Comparison of ENCODE assay signal across 16 mouse cellular contexts in the genomic region with DNA sequence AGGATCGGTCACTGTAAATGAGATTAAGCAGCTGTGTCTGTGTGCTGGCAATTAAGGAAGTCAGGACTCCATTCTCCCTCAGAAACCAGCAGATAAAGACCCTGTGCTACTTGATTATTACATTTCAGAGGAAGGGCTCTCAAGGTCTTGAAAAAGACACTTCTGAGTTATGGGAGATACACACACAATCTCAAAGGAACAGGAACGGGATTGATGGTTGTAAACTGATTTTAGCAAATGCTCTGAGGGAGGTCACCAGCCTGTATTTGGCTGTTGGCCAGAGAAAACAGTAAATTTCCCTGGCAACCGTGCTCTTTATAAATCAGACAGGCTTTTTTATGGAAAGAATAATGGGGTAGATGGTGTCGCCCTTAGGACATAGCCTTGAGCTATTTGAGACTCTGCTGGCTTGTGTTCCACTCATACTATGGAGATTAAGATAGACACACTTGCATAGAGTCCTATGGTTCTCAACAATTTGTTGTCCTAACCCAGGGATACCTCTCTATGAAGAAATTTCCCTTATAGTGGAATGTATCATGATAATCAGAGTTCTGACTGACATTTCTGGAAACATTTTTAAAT.
DNase-seq lines count a peak whose midpoint lies in the region; ATAC-seq and TF ChIP-seq lines count a peak whose summit lies in the region.
"Had no signal": no experiment of that assay in that cellular context is flagged by ENCODE, and none has a peak within 500 bp of the region (broad histone marks: within the 10 kb centered on the region; RNA-seq: fewer than 3 reads in every experiment).

No protein-coding gene starts in this region.

- H3K4me3 ChIP-seq in forebrain, embryonic 14.5 days (ENCODE audit: low read depth, low read length) = no peak overlapping the region
- H3K4me3 ChIP-seq in forebrain, embryonic 11.5 days (ENCODE audit: low read depth, low read length) = no peak overlapping the region
- H3K4me3 ChIP-seq in kidney, adult 2 months (ENCODE audit: insufficient read depth, low read depth, low read length) = no peak overlapping the region
- H3K4me3 ChIP-seq: embryonic facial prominence, embryonic 15.5 days; forebrain, embryonic 12.5 days; liver, embryonic 13.5 days had no signal

- no peak for TF ChIP-seq POLR2A in kidney, adult 2 months (IDR thresholded peaks at IDR 0.05; ENCODE audit: low read depth, low read length)

- no peak overlapping the region for H3K9ac ChIP-seq in forebrain, embryonic 14.5 days (ENCODE audit: low read length)
- no peak overlapping the region for H3K9ac ChIP-seq in forebrain, embryonic 11.5 days (ENCODE audit: low read length)
- H3K9ac ChIP-seq: embryonic facial prominence, embryonic 15.5 days; forebrain, embryonic 12.5 days; liver, embryonic 13.5 days had no signal

- DNase-seq in forebrain, embryonic 14.5 days (ENCODE audit: low spot score) = peak; percentile 13
- DNase-seq in forebrain, embryonic 11.5 days (ENCODE audit: low spot score) = no peak
- peak; percentile 24 for DNase-seq in kidney, postnatal 10 days
- no peak for DNase-seq in kidney, adult 2 months
- peak; percentile 85 for DNase-seq in MN1 (ENCODE audit: low spot score)
- peak; percentile 9 for DNase-seq in adrenal gland, postnatal 25 days
- no peak for DNase-seq in right cerebral cortex, postnatal 36 days (ENCODE audit: low spot score in 2 of 2)
- no peak for DNase-seq in gastrocnemius, adult 8-10 months (ENCODE audit: low spot score in 2 of 2)
- DNase-seq: B cell, adult 2 months; cerebellum, postnatal 36 days; layer of hippocampus, postnatal 36 days; liver, embryonic 13.5 days; thymus, adult 18-20 months had no signal

- no peaks in the 10 kb centered on the region; the same call in 1 of the 2 replicates for H3K4me1 ChIP-seq in forebrain, embryonic 14.5 days (ENCODE audit: control insufficient read depth, insufficient read depth, low read length)
- H3K4me1 ChIP-seq in forebrain, embryonic 11.5 days (replicated peaks; ENCODE audit: control insufficient read depth, insufficient read depth, low read length) = no peaks in the 10 kb centered on the region
- H3K4me1 ChIP-seq in kidney, adult 2 months (ENCODE audit: control insufficient read depth, insufficient read depth, low read length) = no peaks in the 10 kb centered on the region
- H3K4me1 ChIP-seq: embryonic facial prominence, embryonic 15.5 days; forebrain, embryonic 12.5 days; liver, embryonic 13.5 days had no signal

- ATAC-seq in forebrain, embryonic 14.5 days = no peak
- ATAC-seq in forebrain, embryonic 11.5 days (replicated peaks; ENCODE audit: low FRiP score) = no peak
- ATAC-seq: lung, postnatal 0 days had no signal

- no peak for TF ChIP-seq CTCF in kidney, adult 2 months (conservative IDR thresholded peaks at IDR 0.05; ENCODE audit: insufficient read depth, insufficient read length, low read depth, low read length)

- H3K9me3 ChIP-seq in forebrain, embryonic 14.5 days (replicated peaks; ENCODE audit: control insufficient read depth, low read length) = no peaks in the 10 kb centered on the region
- no peaks in the 10 kb centered on the region for H3K9me3 ChIP-seq in forebrain, embryonic 11.5 days (ENCODE audit: control insufficient read depth, low read length)
- H3K9me3 ChIP-seq: embryonic facial prominence, embryonic 15.5 days; forebrain, embryonic 12.5 days; liver, embryonic 13.5 days had no signal

- WGBS in forebrain, embryonic 14.5 days = 52% methylated on average over 4 of the region's 4 CpGs
- 78% methylated on average over 4 of the region's 4 CpGs for WGBS in forebrain, embryonic 11.5 days
- 23% methylated on average over 4 of the region's 4 CpGs for WGBS in kidney, adult 2 months

- H3K36me3 ChIP-seq in forebrain, embryonic 14.5 days (ENCODE audit: control insufficient read depth, insufficient read depth, low read length) = no peaks in the 10 kb centered on the region
- no peaks in the 10 kb centered on the region for H3K36me3 ChIP-seq in forebrain, embryonic 11.5 days (ENCODE audit: control insufficient read depth, insufficient read depth, low read length)
- H3K36me3 ChIP-seq in kidney, adult 2 months (ENCODE audit: control insufficient read depth, insufficient read depth, low read length) = no peaks in the 10 kb centered on the region
- H3K36me3 ChIP-seq: embryonic facial prominence, embryonic 15.5 days; forebrain, embryonic 12.5 days; liver, embryonic 13.5 days had no signal

- no peaks in the 10 kb centered on the region for H3K27me3 ChIP-seq in forebrain, embryonic 14.5 days (replicated peaks; ENCODE audit: control insufficient read depth, insufficient read depth, low read length)
- H3K27me3 ChIP-seq in forebrain, embryonic 11.5 days (ENCODE audit: control insufficient read depth, insufficient read depth, low read length) = no peaks in the 10 kb centered on the region
- H3K27me3 ChIP-seq in kidney, adult 2 months (replicated peaks; ENCODE audit: control insufficient read depth, insufficient read depth, low read length) = no peaks in the 10 kb centered on the region
- H3K27me3 ChIP-seq: embryonic facial prominence, embryonic 15.5 days; forebrain, embryonic 12.5 days; liver, embryonic 13.5 days had no signal

- H3K27ac ChIP-seq in forebrain, embryonic 14.5 days (ENCODE audit: low read depth, low read length) = no peak overlapping the region
- no peak overlapping the region for H3K27ac ChIP-seq in forebrain, embryonic 11.5 days (ENCODE audit: low read depth, low read length)
- no peak overlapping the region for H3K27ac ChIP-seq in kidney, adult 2 months (ENCODE audit: insufficient read depth, low read depth, low read length)
- H3K27ac ChIP-seq: embryonic facial prominence, embryonic 15.5 days; forebrain, embryonic 12.5 days; liver, embryonic 13.5 days had no signal

- H3K4me2 ChIP-seq in forebrain, embryonic 14.5 days (ENCODE audit: low read length) = no peak overlapping the region
- H3K4me2 ChIP-seq in forebrain, embryonic 11.5 days (ENCODE audit: low read depth, low read length, severe bottlenecking) = no peak overlapping the region
- H3K4me2 ChIP-seq: embryonic facial prominence, embryonic 15.5 days; forebrain, embryonic 12.5 days; liver, embryonic 13.5 days had no signal

Comparison
In these comparisons a context has a peak if more than half of its experiments do, and no peak if none do; other contexts are left out.
1. DNase-seq: peak in forebrain, embryonic 14.5 days (single experiment), kidney, postnatal 10 days (single experiment), MN1 (single experiment) and adrenal gland, postnatal 25 days (single experiment); none in forebrain, embryonic 11.5 days (single experiment), kidney, adult 2 months (single experiment), right cerebral cortex, postnatal 36 days (0 of 2) and gastrocnemius, adult 8-10 months (0 of 2).